Mouse (Mus musculus): Measurements from ENCODE around the gene Aip.

- no peak for TF ChIP-seq ZNF384 (IDR thresholded peaks at IDR 0.05; ENCODE audit: low read depth, low read length)
- no peak for TF ChIP-seq CHD2 (IDR thresholded peaks at IDR 0.05; ENCODE audit: low read depth, low read length)
- no peak for TF ChIP-seq HCFC1 (IDR thresholded peaks at IDR 0.05; ENCODE audit: borderline replicate concordance, insufficient read depth, low read length)
- no peak for TF ChIP-seq MAFK (IDR thresholded peaks at IDR 0.05; ENCODE audit: insufficient read depth, low read depth, low read length)
- no peak for TF ChIP-seq ZC3H11A (IDR thresholded peaks at IDR 0.05; ENCODE audit: borderline replicate concordance, low read depth, low read length)
Observed at GRCm38 (mm10) chr19:4164100-4164499, 38.4 kb upstream of the Aip start.
